Mouse (Mus musculus) hindbrain, embryonic 16.5 days (tissue): ENCODE results near the gene Lrrc9. TPM values are rescaled to one million over a fixed set of nuclear protein-coding genes. Genes with fewer than 3 reads are reported as not detected.

ENCODE experiments used
- ATAC-seq: fragments of 200-750 bp; cut with Nextera tagmentation; 2 replicates; pipeline ENCODE4 v1.8.0; 2017; ENCODE audit warnings: moderate TSS enrichment, moderate library complexity
- H3K27ac ChIP-seq: fragments of 300-500 bp; sonication (generic); 2 replicates; pipeline ENCODE4 v1.5.1; 2014; ENCODE audit warnings: low read depth, mild to moderate bottlenecking, control low read depth, low read length, moderate library complexity
- H3K27me3 ChIP-seq: fragments of 300-500 bp; sonication (generic); replicated peaks from 2 replicates; pipeline ENCODE4 v1.6.1; 2014; ENCODE audit warnings: low read length; ENCODE audit not compliant: control insufficient read depth, insufficient read depth
- H3K36me3 ChIP-seq: fragments of 300-500 bp; sonication (generic); 2 replicates; pipeline ENCODE4 v1.6.1; 2014; ENCODE audit warnings: mild to moderate bottlenecking, low read length, moderate library complexity, mixed read lengths; ENCODE audit not compliant: control insufficient read depth, insufficient read depth
- H3K4me1 ChIP-seq: fragments of 300-500 bp; sonication (generic); 2 replicates; pipeline ENCODE4 v1.6.1; 2014; ENCODE audit warnings: low read depth, low read length; ENCODE audit not compliant: control insufficient read depth, insufficient read depth
- H3K4me2 ChIP-seq: fragments of 300-500 bp; sonication (generic); 2 replicates; pipeline ENCODE4 v1.6.1; 2014; ENCODE audit warnings: mild to moderate bottlenecking, low read length, control low read depth, moderate library complexity
- H3K4me3 ChIP-seq: fragments of 300-500 bp; sonication (generic); 2 replicates; pipeline ENCODE4 v1.5.1; 2014; ENCODE audit warnings: mild to moderate bottlenecking, low read length, control low read depth, moderate library complexity
- H3K9ac ChIP-seq: fragments of 300-500 bp; sonication (generic); 2 replicates; pipeline ENCODE4 v1.6.1; 2014; ENCODE audit warnings: low read depth, mild to moderate bottlenecking, control low read depth, low read length, moderate library complexity
- H3K9me3 ChIP-seq: fragments of 300-500 bp; sonication (generic); 2 replicates; pipeline ENCODE4 v1.6.1; 2014; ENCODE audit warnings: mild to moderate bottlenecking, low read length, moderate library complexity; ENCODE audit not compliant: control insufficient read depth
- WGBS: fragments of 180-500 bp; shearing (Covaris S2); extraction: QIAGEN DNeasy Blood & Tissue Kit; methylation state at CpG from one replicate; pipeline ENCODE4 v1.1.7; 2014; 5-methylcytosine and 5-hydroxymethylcytosine counted together
- polyA plus RNA-seq: library from polyadenylated mRNA; unstranded; fragments of >200 nt; fragmentation: Nextera tagmentation; extraction: Ambion mirVana; gene quantifications from 2 replicates; pipeline ENCODE4 v1.2.1, GENCODE M21; 2015

The Lrrc9 gene
- polyA plus RNA-seq, 1 experiment from 2014 or later: 3.9 TPM

DNA sequence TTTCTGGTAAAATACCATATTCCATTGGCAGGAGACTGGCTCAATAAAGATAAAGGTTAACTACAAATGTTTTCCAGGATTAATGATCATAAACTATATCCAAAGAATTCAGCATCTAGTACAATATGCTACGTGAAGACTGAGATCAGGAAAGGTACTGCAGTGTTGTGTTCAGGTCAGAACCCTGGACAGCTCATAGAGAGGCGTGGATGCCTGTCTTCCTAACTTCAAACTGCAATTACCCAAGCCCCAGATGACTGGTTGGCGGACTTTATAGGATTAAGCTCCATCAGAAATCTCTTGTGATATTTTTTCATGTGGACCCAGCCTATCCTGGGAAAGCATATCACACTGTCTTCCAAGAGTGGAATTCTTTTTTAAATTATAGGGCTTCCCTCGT, 19.0 kb upstream of the Lrrc9 start:
- H3K27me3 ChIP-seq: no peaks in the 10 kb centered on the region
- no peak overlapping the region for H3K9ac ChIP-seq
- 59% methylated on average over 4 of the region's 4 CpGs for WGBS
- H3K36me3 ChIP-seq: no peaks in the 10 kb centered on the region
- H3K4me1 ChIP-seq: no peaks in the 10 kb centered on the region
- H3K9me3 ChIP-seq: no peaks in the 10 kb centered on the region
- H3K27ac ChIP-seq: no peak overlapping the region
- H3K4me3 ChIP-seq: no peak overlapping the region
- no peak overlapping the region for H3K4me2 ChIP-seq
- ATAC-seq: no peak

DNA sequence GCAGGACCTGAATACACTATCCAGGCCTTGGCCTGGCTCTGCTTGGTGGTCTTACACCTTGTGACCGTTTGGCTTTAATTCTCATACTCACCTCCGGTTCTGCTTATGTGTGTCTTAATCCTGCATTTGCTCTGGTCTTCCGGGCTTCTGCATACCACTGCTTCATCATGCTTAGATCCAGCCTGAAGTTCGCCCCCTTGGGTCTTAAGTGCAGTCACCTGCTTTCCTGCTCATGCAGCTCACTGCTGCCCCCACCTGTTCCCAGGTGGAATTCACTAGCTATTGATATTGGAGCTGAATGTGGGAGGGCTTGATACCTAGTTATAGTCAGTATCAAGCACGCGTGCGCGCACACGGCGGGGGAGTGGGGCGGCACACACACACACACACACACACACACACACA, 13.9 kb upstream of the Lrrc9 start:
- no peaks in the 10 kb centered on the region for H3K27me3 ChIP-seq
- WGBS: 25% methylated on average over 11 of the region's 11 CpGs
- H3K27ac ChIP-seq: no peak overlapping the region
- no peak overlapping the region for H3K4me3 ChIP-seq
- peak; percentile 80 for ATAC-seq
- H3K4me2 ChIP-seq: peak overlapping the region; percentile 41
- no peaks in the 10 kb centered on the region for H3K36me3 ChIP-seq
- H3K9me3 ChIP-seq: no peaks in the 10 kb centered on the region
- H3K9ac ChIP-seq: no peak overlapping the region
- no peaks in the 10 kb centered on the region for H3K4me1 ChIP-seq

DNA sequence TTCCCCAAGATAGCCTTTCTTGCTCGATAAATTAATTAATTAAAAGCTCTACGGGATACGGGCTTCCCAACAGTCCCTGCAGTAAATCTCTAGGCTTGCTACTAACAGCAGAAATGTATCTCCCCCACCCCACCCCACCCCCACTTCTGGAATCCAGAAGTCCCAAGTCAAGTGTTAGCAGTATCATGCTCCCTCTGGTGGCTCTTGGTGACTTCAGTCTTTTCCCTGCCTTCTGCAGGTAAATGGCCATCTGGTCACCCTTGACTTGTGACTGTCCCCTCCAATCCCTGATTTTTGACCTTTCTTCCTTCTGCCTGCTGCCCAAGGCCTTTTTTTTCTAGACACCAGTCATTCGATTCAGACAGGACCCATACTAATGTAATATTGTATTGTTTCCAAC, 9.5 kb upstream of the Lrrc9 start:
- Histone ChIP-seq H3K4me1 (no peaks in the 10 kb centered on the region), H3K9me3 (no peaks in the 10 kb centered on the region), H3K36me3 (no peaks in the 10 kb centered on the region), H3K9ac (no peak overlapping the region), H3K4me3 (no peak overlapping the region), H3K27ac (no peak overlapping the region), H3K27me3 (no peaks in the 10 kb centered on the region), H3K4me2 (no peak overlapping the region)
- WGBS: 79% methylated on average over 4 of the region's 4 CpGs
- ATAC-seq: no peak

DNA sequence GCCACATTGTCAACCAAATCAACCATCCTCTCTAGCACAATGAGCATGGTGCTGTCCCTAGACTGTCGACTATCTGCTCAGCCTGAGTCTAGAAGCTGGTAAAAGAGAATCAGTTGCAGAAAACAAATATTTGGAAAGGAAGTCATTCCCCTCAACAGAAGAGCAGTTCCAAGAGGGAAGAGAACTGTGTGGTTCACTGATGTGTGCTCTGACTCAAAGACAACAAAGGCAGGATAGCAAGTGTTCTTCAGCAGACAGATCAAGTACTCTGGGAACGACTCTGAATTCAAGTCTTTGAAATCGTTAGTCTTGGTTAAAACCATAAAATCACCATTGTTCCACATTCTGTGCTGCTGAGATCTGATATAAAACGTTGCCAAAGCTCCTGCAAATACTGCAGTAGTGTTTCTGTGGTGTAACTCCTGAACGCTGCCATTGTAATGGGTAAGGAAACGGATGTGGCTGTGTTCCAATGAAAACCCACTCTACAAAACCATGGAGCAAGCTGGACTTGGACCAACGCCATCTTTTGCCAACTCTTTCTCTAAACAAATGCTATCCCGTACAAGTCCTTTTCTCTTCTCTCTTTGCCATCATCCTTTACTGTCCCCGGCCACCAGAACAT, 8.3 kb upstream of the Lrrc9 start:
- no peak overlapping the region for H3K4me2 ChIP-seq
- H3K27me3 ChIP-seq: no peaks in the 10 kb centered on the region
- H3K9ac ChIP-seq: no peak overlapping the region
- no peak overlapping the region for H3K4me3 ChIP-seq
- H3K9me3 ChIP-seq: no peaks in the 10 kb centered on the region
- H3K27ac ChIP-seq: no peak overlapping the region
- H3K36me3 ChIP-seq: no peaks in the 10 kb centered on the region
- no peaks in the 10 kb centered on the region; the same call in 1 of the 2 replicates for H3K4me1 ChIP-seq
- peak; percentile 72 for ATAC-seq
- WGBS: 47% methylated on average over 9 of the region's 9 CpGs

DNA sequence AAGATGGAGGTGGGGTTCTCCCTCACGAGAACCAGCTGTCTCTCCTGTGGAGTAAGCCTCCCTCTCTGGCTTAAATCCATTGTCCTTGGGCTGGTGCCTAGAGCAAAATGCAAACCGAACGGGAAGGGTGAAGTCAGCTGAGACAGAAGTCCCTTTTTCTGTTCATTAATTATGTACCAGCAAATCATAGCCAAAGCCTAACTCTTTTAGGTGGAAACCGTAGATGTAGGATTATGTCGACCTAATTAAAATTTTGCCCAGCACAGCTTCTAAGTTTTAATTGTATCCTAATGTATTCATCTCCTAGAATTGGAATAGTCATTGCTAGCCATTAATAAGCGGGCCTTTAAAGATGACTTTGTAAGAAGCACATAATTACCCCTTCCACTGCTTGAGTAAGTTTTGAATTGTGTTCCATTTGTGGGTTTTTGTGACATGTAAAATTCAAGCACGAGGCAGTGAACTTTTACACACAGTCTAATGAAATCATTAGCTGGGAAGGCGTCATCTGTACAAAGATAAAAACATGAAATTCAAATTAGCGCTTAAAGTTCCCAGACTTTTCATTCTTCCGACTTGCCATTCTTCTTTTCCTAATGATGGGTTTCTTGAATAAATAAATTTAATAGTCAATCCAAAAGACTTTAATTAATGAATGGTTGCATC, 3.9 kb upstream of the Lrrc9 start:
- H3K4me3 ChIP-seq: no peak overlapping the region
- H3K9me3 ChIP-seq: no peaks in the 10 kb centered on the region
- H3K27me3 ChIP-seq: no peaks in the 10 kb centered on the region
- H3K4me1 ChIP-seq: peaks cover 8% of the 10 kb centered on the region
- no peak overlapping the region for H3K27ac ChIP-seq
- no peak overlapping the region for H3K4me2 ChIP-seq
- no peaks in the 10 kb centered on the region for H3K36me3 ChIP-seq
- 43% methylated on average over 10 of the region's 10 CpGs for WGBS
- ATAC-seq: no peak
- no peak overlapping the region for H3K9ac ChIP-seq

DNA sequence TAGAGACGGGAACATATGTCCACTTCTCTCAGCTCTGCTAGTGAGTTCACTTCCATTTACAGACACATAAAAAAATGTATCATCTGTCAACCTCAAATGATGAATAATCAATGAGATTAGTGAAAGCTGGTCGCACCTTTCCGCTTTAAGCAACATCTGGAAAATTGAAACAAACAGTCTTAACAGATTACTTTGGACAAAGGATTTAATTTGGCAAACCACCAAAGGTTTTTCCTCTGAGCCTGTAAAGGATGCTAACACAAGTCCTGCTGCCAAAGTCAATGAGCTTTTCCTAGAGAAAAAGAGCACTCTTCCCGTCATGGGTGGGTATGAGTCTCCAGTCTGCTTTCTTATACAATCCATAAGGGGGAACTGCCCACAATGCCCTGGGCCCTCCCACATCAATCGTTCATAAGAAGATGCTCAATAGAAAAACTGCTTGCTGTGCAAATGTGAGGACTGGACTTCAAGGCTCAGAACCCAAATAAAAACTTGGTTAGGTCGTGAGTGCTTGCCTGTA, 2.6 kb upstream of the Lrrc9 start:
- Histone ChIP-seq H3K4me2 (no peak overlapping the region), H3K27ac (no peak overlapping the region), H3K36me3 (no peaks in the 10 kb centered on the region), H3K27me3 (no peaks in the 10 kb centered on the region), H3K9me3 (no peaks in the 10 kb centered on the region), H3K9ac (no peak overlapping the region), H3K4me3 (no peak overlapping the region), H3K4me1 (peaks cover 8% of the 10 kb centered on the region)
- 46% methylated on average over 6 of the region's 6 CpGs for WGBS
- no peak for ATAC-seq

DNA sequence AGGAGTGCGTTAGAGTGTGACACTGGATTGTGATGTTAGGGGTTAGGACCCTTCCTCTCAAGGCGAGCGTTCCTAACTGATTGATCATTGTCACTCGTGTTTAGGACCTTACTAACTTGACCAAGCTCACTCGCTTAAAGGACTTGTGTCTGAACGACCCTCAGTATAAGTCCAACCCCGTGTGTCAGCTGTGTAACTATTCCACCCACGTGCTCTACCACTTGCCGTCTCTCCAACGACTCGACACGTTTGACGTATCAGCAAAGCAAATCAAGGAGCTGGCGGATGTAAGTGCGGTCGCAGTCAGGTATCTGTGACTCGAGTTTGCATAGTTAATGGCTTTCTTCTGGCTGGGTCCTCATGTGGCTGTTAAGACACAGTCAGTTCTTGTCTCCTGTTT, 12.3 kb downstream of the Lrrc9 start:
- ATAC-seq: no peak
- Histone ChIP-seq H3K27ac (no peak overlapping the region), H3K27me3 (no peaks in the 10 kb centered on the region), H3K9me3 (no peaks in the 10 kb centered on the region), H3K4me2 (no peak overlapping the region), H3K9ac (no peak overlapping the region), H3K4me3 (no peak overlapping the region), H3K36me3 (no peaks in the 10 kb centered on the region), H3K4me1 (no peaks in the 10 kb centered on the region)
- 81% methylated on average over 17 of the region's 17 CpGs for WGBS

DNA sequence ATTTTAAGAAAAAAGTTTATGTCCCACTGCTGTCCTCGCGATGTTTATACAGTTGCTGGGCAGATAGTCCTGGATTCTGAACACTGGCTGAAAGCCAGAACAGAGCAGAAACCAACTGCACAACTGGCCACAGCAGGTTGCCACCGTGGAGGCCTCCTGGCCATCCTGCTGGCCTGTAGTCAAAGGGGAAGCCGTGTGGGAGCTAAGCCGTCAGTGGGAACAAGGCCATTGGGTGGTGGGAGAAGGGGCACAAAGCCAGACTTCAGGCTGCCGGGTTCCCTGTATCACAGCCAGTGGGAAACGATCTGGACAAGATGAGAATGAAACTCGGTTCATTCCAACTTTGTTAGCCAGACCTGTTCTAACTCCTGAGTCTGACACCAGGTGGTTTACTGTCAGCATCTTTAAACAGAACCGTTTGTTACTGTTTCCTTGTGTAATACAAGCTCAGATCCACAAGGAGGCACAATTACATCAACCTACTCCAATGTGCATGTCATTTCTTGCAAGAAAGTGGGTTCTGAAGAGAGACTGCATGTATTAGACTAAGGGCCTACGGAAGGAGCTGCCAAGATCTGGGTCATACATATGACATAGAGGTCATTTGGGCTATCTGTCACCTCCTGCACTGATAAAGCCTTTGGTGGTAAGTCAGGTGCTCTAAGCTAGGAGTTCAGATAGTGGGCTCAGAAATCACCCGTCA, 19.7 kb downstream of the Lrrc9 start:
- Histone ChIP-seq H3K4me3 (no peak overlapping the region), H3K27me3 (no peaks in the 10 kb centered on the region), H3K27ac (no peak overlapping the region), H3K4me2 (peak overlapping the region; percentile 33), H3K4me1 (peaks cover 3% of the 10 kb centered on the region; the same call in 1 of the 2 replicates), H3K36me3 (no peaks in the 10 kb centered on the region), H3K9ac (no peak overlapping the region), H3K9me3 (no peaks in the 10 kb centered on the region)
- WGBS: 47% methylated on average over 11 of the region's 11 CpGs
- ATAC-seq: peak; percentile 42; the same call in 1 of the 2 replicates

DNA sequence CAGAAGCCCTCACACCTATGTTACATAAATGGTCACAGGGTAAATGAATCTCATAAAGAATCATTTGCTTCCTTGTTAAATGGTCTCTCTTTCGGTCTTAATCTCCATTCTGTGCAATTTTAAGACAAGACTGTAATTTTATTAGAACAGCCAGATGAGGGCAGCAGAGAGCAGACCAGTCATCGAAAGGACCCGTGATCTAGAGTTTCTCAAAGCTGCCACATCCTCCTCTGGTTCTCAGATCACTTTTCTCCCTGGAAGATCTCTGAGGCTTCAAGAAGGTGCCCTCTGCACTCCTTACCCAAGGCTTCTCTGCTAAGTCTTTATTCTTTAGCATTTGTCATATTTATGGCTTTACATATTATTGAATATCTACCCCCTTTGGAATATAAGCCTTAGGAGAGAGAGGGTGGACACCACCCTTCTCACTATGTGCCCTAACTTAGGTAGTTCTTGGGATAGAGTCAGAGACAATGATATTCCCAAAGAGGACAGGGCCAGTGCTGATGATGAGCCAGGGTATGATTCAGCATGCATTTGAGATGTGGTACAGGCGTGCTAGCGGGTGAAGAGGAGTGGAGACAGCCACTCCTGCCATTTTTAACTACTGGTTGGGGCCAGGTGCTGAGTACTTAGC, 20.3 kb downstream of the Lrrc9 start:
- WGBS: 49% methylated on average over 5 of the region's 5 CpGs
- H3K9me3 ChIP-seq: no peaks in the 10 kb centered on the region
- H3K9ac ChIP-seq: no peak overlapping the region
- peaks cover 3% of the 10 kb centered on the region; the same call in 1 of the 2 replicates for H3K4me1 ChIP-seq
- H3K27me3 ChIP-seq: no peaks in the 10 kb centered on the region
- H3K27ac ChIP-seq: no peak overlapping the region
- H3K36me3 ChIP-seq: no peaks in the 10 kb centered on the region
- no peak; the same call in 1 of the 2 replicates for ATAC-seq
- peak overlapping the region; percentile 33 for H3K4me2 ChIP-seq
- no peak overlapping the region for H3K4me3 ChIP-seq
